Mouse (Mus musculus): ENCODE results near the gene Lpp. TPM values are rescaled to one million over a fixed set of nuclear protein-coding genes. Genes with fewer than 3 reads are reported as not detected.

The Lpp gene
- polyA plus RNA-seq, 1 experiment = not detected

- 97% methylated on average over 7 of the region's 7 CpGs for WGBS
- Histone ChIP-seq H3K4me1 (ENCODE audit: control insufficient read depth, insufficient read depth, low read length) (no peaks in the 10 kb centered on the region), H3K27ac (ENCODE audit: insufficient read depth, low read depth, low read length) (no peak overlapping the region), H3K4me3 (ENCODE audit: insufficient read depth, low read depth, low read length) (no peak overlapping the region)
- TF ChIP-seq POLR2A (IDR thresholded peaks at IDR 0.05; ENCODE audit: insufficient read depth, low read depth, low read length) = no peak
- TF ChIP-seq CTCF (IDR thresholded peaks at IDR 0.05; ENCODE audit: insufficient read depth, low read depth, low read length) = no peak
Measured at GRCm38 (mm10) chr16:24635381-24635919, 242.1 kb downstream of the Lpp start.

DNA sequence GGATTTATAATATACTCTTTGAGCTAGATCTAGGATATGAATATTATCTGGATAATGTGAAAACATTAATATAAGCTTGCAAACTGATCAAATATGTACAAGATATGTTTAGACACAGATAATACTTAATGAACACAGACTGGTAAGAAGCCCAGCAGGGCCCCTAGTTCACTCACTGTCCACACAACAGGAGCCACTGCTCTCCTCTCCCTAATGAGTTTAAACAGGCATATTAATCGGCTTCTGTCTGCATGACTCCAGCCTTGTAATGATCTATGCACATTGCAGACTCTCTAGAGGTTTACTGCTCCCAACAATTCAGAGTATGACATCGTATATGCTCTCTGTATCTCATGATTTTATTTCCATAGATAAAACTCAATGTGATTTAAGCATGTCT is 243.6 kb downstream of the Lpp start:
- 74% methylated on average over 2 of the region's 2 CpGs for WGBS
- Histone ChIP-seq H3K4me1 (ENCODE audit: control insufficient read depth, insufficient read depth, low read length) (no peaks in the 10 kb centered on the region), H3K4me3 (ENCODE audit: insufficient read depth, low read depth, low read length) (no peak overlapping the region), H3K27ac (ENCODE audit: insufficient read depth, low read depth, low read length) (no peak overlapping the region)
- no peak for TF ChIP-seq POLR2A (IDR thresholded peaks at IDR 0.05; ENCODE audit: insufficient read depth, low read depth, low read length)
- no peak for TF ChIP-seq CTCF (IDR thresholded peaks at IDR 0.05; ENCODE audit: insufficient read depth, low read depth, low read length)

DNA sequence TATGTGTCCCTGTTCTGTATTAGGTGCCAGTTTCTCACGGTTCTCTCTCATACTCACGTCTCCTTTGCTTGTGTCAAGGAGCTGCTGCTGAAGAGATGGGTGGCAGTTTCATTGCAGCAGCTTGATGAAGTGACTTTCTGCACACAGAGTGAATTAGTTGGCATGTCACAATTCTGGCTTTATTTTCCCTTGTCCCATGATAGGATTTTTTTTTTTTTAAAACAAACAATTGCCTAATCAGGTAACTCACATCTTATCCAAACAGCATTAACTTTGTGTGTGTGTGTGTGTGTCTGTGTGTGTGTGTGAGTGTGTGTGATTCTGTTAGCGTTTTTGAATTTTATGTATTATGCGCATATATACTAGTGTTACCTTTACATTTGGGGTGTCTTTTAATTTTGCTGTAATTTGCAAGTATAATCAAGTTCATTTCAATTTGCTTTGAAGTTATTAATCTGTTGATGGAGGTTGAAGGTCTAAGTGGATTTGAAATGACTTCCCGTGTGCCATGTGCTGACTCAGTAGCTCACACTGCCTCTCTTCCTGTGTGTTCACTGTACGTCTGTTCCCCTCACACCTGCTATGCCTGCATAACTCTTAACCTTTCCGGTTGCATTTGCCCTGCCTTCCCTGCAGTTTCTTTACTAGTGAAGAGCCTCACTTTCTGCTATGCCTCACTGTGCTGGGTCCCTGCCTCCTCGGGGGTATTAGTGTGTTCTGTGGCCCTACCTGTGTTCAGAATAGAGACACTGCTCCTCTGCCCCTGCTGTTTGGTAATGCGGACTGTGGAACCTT is 247.9 kb downstream of the Lpp start:
- Histone ChIP-seq H3K4me3 (ENCODE audit: insufficient read depth, low read depth, low read length) (no peak overlapping the region), H3K4me1 (ENCODE audit: control insufficient read depth, insufficient read depth, low read length) (no peaks in the 10 kb centered on the region), H3K27ac (ENCODE audit: insufficient read depth, low read depth, low read length) (no peak overlapping the region)
- 91% methylated on average over 9 of the region's 9 CpGs for WGBS
- TF ChIP-seq POLR2A (IDR thresholded peaks at IDR 0.05; ENCODE audit: insufficient read depth, low read depth, low read length) = no peak
- no peak for TF ChIP-seq CTCF (IDR thresholded peaks at IDR 0.05; ENCODE audit: insufficient read depth, low read depth, low read length)

DNA sequence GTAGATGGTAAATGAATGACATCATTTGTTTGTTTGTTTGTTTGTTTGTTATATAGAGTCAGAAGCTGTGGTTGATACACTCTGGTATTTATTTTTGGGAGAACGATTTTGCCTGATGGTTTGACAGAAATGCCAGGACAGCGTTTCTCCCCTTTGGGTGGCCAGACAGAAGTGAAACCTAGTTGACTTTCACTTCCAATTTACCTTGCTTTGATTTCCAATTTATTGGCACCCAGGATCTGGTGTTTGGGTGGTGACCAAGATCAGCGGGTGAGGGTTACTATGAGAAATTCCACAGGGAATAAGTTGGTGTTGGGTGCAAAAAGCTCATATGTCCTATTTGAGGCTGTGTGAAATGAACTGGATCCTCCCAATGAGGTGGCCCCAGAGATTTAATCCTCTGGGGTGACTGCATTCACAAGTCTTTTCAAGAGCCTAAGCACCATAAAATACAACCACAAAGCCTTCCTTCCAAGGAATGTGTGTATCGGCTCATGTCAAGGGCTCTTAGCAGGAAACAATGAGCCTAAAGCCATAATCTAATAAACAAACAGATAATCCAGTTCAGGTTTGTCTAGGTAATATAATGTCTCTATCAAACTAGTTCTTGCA is 249.8 kb downstream of the Lpp start:
- WGBS = 88% methylated on average over 4 of the region's 4 CpGs
- Histone ChIP-seq H3K4me1 (ENCODE audit: control insufficient read depth, insufficient read depth, low read length) (no peaks in the 10 kb centered on the region), H3K27ac (ENCODE audit: insufficient read depth, low read depth, low read length) (no peak overlapping the region), H3K4me3 (ENCODE audit: insufficient read depth, low read depth, low read length) (no peak overlapping the region)
- TF ChIP-seq POLR2A (IDR thresholded peaks at IDR 0.05; ENCODE audit: insufficient read depth, low read depth, low read length) (no peak), CTCF (IDR thresholded peaks at IDR 0.05; ENCODE audit: insufficient read depth, low read depth, low read length) (no peak)

DNA sequence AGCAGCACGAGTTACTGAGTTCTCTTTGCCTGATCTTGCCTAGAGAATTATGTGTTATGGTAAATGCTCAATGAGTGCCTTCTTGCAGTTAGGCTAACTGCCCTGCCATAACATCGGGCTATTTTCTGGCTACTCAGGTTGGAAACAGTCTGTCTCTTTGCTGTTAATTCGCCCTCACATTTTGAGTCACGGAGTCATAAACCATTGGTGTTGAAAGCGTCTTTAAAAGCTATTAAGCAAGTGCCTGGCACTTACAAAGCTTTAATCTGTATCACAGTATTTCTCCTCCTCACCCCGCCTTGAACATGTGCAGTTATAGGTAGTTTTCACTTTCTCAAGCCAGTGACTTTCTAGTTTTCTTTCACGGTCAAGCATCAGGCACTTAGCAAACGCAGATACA is 250.8 kb downstream of the Lpp start:
- Histone ChIP-seq H3K4me3 (ENCODE audit: insufficient read depth, low read depth, low read length) (no peak overlapping the region), H3K4me1 (ENCODE audit: control insufficient read depth, insufficient read depth, low read length) (no peaks in the 10 kb centered on the region), H3K27ac (ENCODE audit: insufficient read depth, low read depth, low read length) (no peak overlapping the region)
- 95% methylated on average over 8 of the region's 8 CpGs for WGBS
- TF ChIP-seq POLR2A (IDR thresholded peaks at IDR 0.05; ENCODE audit: insufficient read depth, low read depth, low read length) (no peak), CTCF (IDR thresholded peaks at IDR 0.05; ENCODE audit: insufficient read depth, low read depth, low read length) (no peak)

- Histone ChIP-seq H3K27ac (ENCODE audit: insufficient read depth, low read depth, low read length) (no peak overlapping the region), H3K4me3 (ENCODE audit: insufficient read depth, low read depth, low read length) (no peak overlapping the region), H3K4me1 (ENCODE audit: control insufficient read depth, insufficient read depth, low read length) (no peaks in the 10 kb centered on the region)
- TF ChIP-seq CTCF (IDR thresholded peaks at IDR 0.05; ENCODE audit: insufficient read depth, low read depth, low read length) (no peak), POLR2A (IDR thresholded peaks at IDR 0.05; ENCODE audit: insufficient read depth, low read depth, low read length) (no peak)
- WGBS = 95% methylated on average over 4 of the region's 4 CpGs
Measured at GRCm38 (mm10) chr16:24644760-24645406, 251.6 kb downstream of the Lpp start.

- H3K4me3 ChIP-seq (ENCODE audit: insufficient read depth, low read depth, low read length) = no peak overlapping the region
- WGBS = 68% methylated on average over 6 of the region's 6 CpGs
- no peaks in the 10 kb centered on the region for H3K4me1 ChIP-seq (ENCODE audit: control insufficient read depth, insufficient read depth, low read length)
- TF ChIP-seq CTCF (IDR thresholded peaks at IDR 0.05; ENCODE audit: insufficient read depth, low read depth, low read length) (no peak), POLR2A (IDR thresholded peaks at IDR 0.05; ENCODE audit: insufficient read depth, low read depth, low read length) (no peak)
- H3K27ac ChIP-seq (ENCODE audit: insufficient read depth, low read depth, low read length) = no peak overlapping the region
Measured at GRCm38 (mm10) chr16:24645906-24646603, 252.7 kb downstream of the Lpp start.
